Mouse (Mus musculus) kidney, postnatal 14 days (tissue): ENCODE data around the gene Bcl2l1.

ENCODE experiments used
- DNase-seq: peaks from one replicate; pipeline ENCODE4 v3.0.0; 2022; ENCODE audit warnings: mixed read lengths

Gene Bcl2l1

GRCm38 (mm10) chr2:152767618-152768271, 63.8 kb downstream of the Bcl2l1 start:
- DNase-seq: peak; percentile 79

GRCm38 (mm10) chr2:152766387-152767123, 65.0 kb downstream of the Bcl2l1 start:
- DNase-seq: peak; percentile 94

GRCm38 (mm10) chr2:152765045-152765674, 66.4 kb downstream of the Bcl2l1 start:
- DNase-seq: no peak

GRCm38 (mm10) chr2:152764172-152765044, 67.1 kb downstream of the Bcl2l1 start:
- no peak for DNase-seq

- no peak for DNase-seq
Observed at GRCm38 (mm10) chr2:152763310-152763709, 68.2 kb downstream of the Bcl2l1 start.

GRCm38 (mm10) chr2:152758351-152758750, 73.2 kb downstream of the Bcl2l1 start:
- no peak for DNase-seq

- no peak for DNase-seq
Observed at GRCm38 (mm10) chr2:152757478-152757877, 74.0 kb downstream of the Bcl2l1 start.

GRCm38 (mm10) chr2:152756474-152757393, 74.8 kb downstream of the Bcl2l1 start:
- DNase-seq: no peak

- DNase-seq: no peak
Observed at GRCm38 (mm10) chr2:152753944-152754711, 77.4 kb downstream of the Bcl2l1 start, which contains the start of gene Cox4i2. Gene Cox4i2, plus strand, starts transcription at chr2:152754173.

- DNase-seq: peak; percentile 88
Observed at GRCm38 (mm10) chr2:152742435-152742834, 89.1 kb downstream of the Bcl2l1 start.

GRCm38 (mm10) chr2:152741153-152742041, 90.1 kb downstream of the Bcl2l1 start:
- peak; percentile 86 for DNase-seq

GRCm38 (mm10) chr2:152740490-152740889, 91.0 kb downstream of the Bcl2l1 start:
- DNase-seq: no peak

- peak; percentile 83 for DNase-seq
Observed at GRCm38 (mm10) chr2:152739842-152740260, 91.7 kb downstream of the Bcl2l1 start.

- peak; percentile 94 for DNase-seq
Observed at GRCm38 (mm10) chr2:152739031-152739841, 92.3 kb downstream of the Bcl2l1 start.

- no peak for DNase-seq
Observed at GRCm38 (mm10) chr2:152738341-152738740, 93.2 kb downstream of the Bcl2l1 start.

- no peak for DNase-seq
Observed at GRCm38 (mm10) chr2:152737306-152738221, 94.0 kb downstream of the Bcl2l1 start.

- DNase-seq: no peak
Observed at GRCm38 (mm10) chr2:152736748-152737147, 94.8 kb downstream of the Bcl2l1 start.
